Mouse (Mus musculus) liver, postnatal 0 days (tissue): Measurements from ENCODE around the gene Alkbh7.

ENCODE experiments used
- CTCF ChIP-seq: sonication (generic); IDR thresholded peaks from 2 replicates; pipeline ENCODE4 v1.5.1; 2016; ENCODE audit warnings: antibody characterized with exemption, low read depth
- EP300 ChIP-seq: IDR thresholded peaks from 2 replicates; pipeline ENCODE4 v1.6.1; 2016; ENCODE audit warnings: antibody characterized with exemption, low read depth, mild to moderate bottlenecking

DNA sequence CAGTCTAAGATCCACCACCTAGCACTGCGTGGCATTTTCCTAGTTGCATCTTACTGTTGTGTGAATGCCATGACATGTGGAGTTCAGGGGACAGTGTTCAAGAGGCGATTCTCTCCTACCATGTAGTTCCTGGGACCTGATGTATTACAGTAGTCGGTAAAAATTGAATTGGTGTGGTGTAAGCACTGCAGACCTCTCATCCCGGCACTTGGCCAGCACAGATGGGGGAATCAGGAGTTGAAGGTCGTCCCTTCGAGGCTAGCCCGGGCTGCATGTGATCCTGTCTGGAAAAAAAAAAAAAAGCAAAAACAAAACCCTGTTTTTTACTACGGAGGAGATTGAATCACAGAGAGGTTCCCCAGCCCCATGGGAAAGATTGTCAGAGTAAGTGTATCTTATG is 2.1 kb upstream of the Alkbh7 start:
- TF ChIP-seq EP300 = no peak
- no peak for TF ChIP-seq CTCF
